In the genomic region with DNA sequence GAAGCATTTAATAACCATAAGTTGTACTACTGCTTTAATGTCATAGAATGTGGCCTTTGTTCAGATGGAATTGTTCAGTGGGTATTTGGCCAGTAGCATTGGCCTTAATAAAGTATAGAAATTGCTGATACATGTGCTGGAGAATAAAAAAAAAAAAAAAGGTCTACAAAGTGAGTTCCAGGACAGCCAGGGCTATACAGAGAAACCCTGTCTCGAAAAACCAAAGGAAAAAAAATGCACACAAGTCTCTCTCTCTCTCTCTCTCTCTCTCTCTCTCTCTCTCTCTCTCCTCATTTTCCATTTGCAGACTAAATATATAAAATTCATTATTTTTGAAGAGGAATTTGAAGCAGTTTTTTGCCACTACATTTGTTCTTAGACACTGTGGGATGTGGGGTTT, we compare ENCODE assay signal across 17 mouse cellular contexts.
DNase-seq lines count a peak whose midpoint lies in the region; ATAC-seq lines count a peak whose summit lies in the region.
"Had no signal": no experiment of that assay in that cellular context is flagged by ENCODE, and none has a peak within 500 bp of the region (broad histone marks: within the 10 kb centered on the region; RNA-seq: fewer than 3 reads in every experiment).

No protein-coding gene starts in this region.

- no peak overlapping the region for H3K9ac ChIP-seq in forebrain, embryonic 14.5 days (ENCODE audit: low read length)
- H3K9ac ChIP-seq in forebrain, embryonic 11.5 days (ENCODE audit: low read length), result no peak overlapping the region
- no peak overlapping the region for H3K9ac ChIP-seq in hindbrain, embryonic 16.5 days (ENCODE audit: low read depth, low read length)
- H3K9ac ChIP-seq in midbrain, embryonic 11.5 days (ENCODE audit: low read length), result no peak overlapping the region
- no peak overlapping the region for H3K9ac ChIP-seq in midbrain, embryonic 16.5 days (ENCODE audit: low read depth, low read length)
- no peak overlapping the region for H3K9ac ChIP-seq in forebrain, embryonic 16.5 days (replicated peaks; ENCODE audit: low read depth, low read length)
- H3K9ac ChIP-seq: embryonic facial prominence, embryonic 12.5 days had no signal

- ATAC-seq in forebrain, embryonic 14.5 days, result peak; percentile 43
- no peak for ATAC-seq in forebrain, embryonic 11.5 days (replicated peaks; ENCODE audit: low FRiP score)
- ATAC-seq in hindbrain, embryonic 16.5 days, result 0 out of 2 replicates have a peak, but pooled peaks have one; percentile 14
- ATAC-seq in midbrain, embryonic 11.5 days (ENCODE audit: low FRiP score), result no peak
- ATAC-seq in midbrain, embryonic 16.5 days, result no peak
- ATAC-seq in forebrain, embryonic 16.5 days, result peak; percentile 27; the same call in 1 of the 2 replicates
- ATAC-seq: inflammation-experienced regulatory T-cells, adult 6 months; intestine, postnatal 0 days had no signal

- H3K27me3 ChIP-seq in forebrain, embryonic 14.5 days (replicated peaks; ENCODE audit: control insufficient read depth, insufficient read depth, low read length), result no peaks in the 10 kb centered on the region
- no peaks in the 10 kb centered on the region for H3K27me3 ChIP-seq in forebrain, embryonic 11.5 days (ENCODE audit: control insufficient read depth, insufficient read depth, low read length)
- no peaks in the 10 kb centered on the region for H3K27me3 ChIP-seq in hindbrain, embryonic 16.5 days (replicated peaks; ENCODE audit: control insufficient read depth, insufficient read depth, low read length)
- H3K27me3 ChIP-seq in hindbrain, embryonic 10.5 days (ENCODE audit: insufficient read depth, poor library complexity, severe bottlenecking), result no peaks in the 10 kb centered on the region
- H3K27me3 ChIP-seq in midbrain, embryonic 11.5 days (ENCODE audit: control insufficient read depth, insufficient read depth, low read length), result no peaks in the 10 kb centered on the region
- H3K27me3 ChIP-seq in midbrain, embryonic 16.5 days (ENCODE audit: control insufficient read depth, insufficient read depth, low read depth, low read length), result no peaks in the 10 kb centered on the region
- H3K27me3 ChIP-seq in forebrain, embryonic 16.5 days (replicated peaks; ENCODE audit: control insufficient read depth, insufficient read depth, low read length), result no peaks in the 10 kb centered on the region
- H3K27me3 ChIP-seq: embryonic facial prominence, embryonic 12.5 days had no signal

- peaks cover 3% of the 10 kb centered on the region; the same call in 1 of the 2 replicates for H3K4me1 ChIP-seq in forebrain, embryonic 14.5 days (ENCODE audit: control insufficient read depth, insufficient read depth, low read length)
- H3K4me1 ChIP-seq in forebrain, embryonic 11.5 days (replicated peaks; ENCODE audit: control insufficient read depth, insufficient read depth, low read length), result no peaks in the 10 kb centered on the region
- H3K4me1 ChIP-seq in hindbrain, embryonic 16.5 days (ENCODE audit: control insufficient read depth, insufficient read depth, low read depth, low read length), result peaks cover 5% of the 10 kb centered on the region; the same call in 1 of the 2 replicates
- no peaks in the 10 kb centered on the region for H3K4me1 ChIP-seq in hindbrain, embryonic 10.5 days (replicated peaks)
- peaks cover 2% of the 10 kb centered on the region; the same call in 1 of the 2 replicates for H3K4me1 ChIP-seq in midbrain, embryonic 11.5 days (ENCODE audit: control insufficient read depth, insufficient read depth, low read length)
- H3K4me1 ChIP-seq in midbrain, embryonic 16.5 days (ENCODE audit: control insufficient read depth, insufficient read depth, low read length), result peaks cover 5% of the 10 kb centered on the region
- peaks cover 6% of the 10 kb centered on the region for H3K4me1 ChIP-seq in forebrain, embryonic 16.5 days (replicated peaks; ENCODE audit: control insufficient read depth, insufficient read depth, low read length)
- H3K4me1 ChIP-seq: embryonic facial prominence, embryonic 12.5 days; heart, embryonic 10.5 days had no signal

- 47% methylated on average over 1 of the region's 1 CpGs for WGBS in forebrain, embryonic 14.5 days
- WGBS in forebrain, embryonic 11.5 days, result 60% methylated on average over 1 of the region's 1 CpGs
- WGBS in hindbrain, embryonic 16.5 days, result 43% methylated on average over 1 of the region's 1 CpGs
- 72% methylated on average over 1 of the region's 1 CpGs for WGBS in hindbrain, embryonic 10.5 days
- WGBS in midbrain, embryonic 11.5 days, result 83% methylated on average over 1 of the region's 1 CpGs
- WGBS in midbrain, embryonic 16.5 days, result 64% methylated on average over 1 of the region's 1 CpGs
- 33% methylated on average over 1 of the region's 1 CpGs for WGBS in forebrain, embryonic 16.5 days

- no peaks in the 10 kb centered on the region for H3K9me3 ChIP-seq in forebrain, embryonic 14.5 days (replicated peaks; ENCODE audit: control insufficient read depth, low read length)
- no peaks in the 10 kb centered on the region for H3K9me3 ChIP-seq in forebrain, embryonic 11.5 days (ENCODE audit: control insufficient read depth, low read length)
- H3K9me3 ChIP-seq in hindbrain, embryonic 16.5 days (ENCODE audit: control insufficient read depth, low read length), result no peaks in the 10 kb centered on the region
- H3K9me3 ChIP-seq in hindbrain, embryonic 10.5 days, result no peaks in the 10 kb centered on the region
- no peaks in the 10 kb centered on the region for H3K9me3 ChIP-seq in midbrain, embryonic 11.5 days (ENCODE audit: control insufficient read depth, low read length)
- no peaks in the 10 kb centered on the region for H3K9me3 ChIP-seq in midbrain, embryonic 16.5 days (replicated peaks; ENCODE audit: control insufficient read depth, low read length, poor library complexity, severe bottlenecking)
- H3K9me3 ChIP-seq in forebrain, embryonic 16.5 days (ENCODE audit: control insufficient read depth, low read length), result no peaks in the 10 kb centered on the region
- H3K9me3 ChIP-seq: embryonic facial prominence, embryonic 12.5 days; heart, embryonic 10.5 days had no signal

- H3K4me2 ChIP-seq in forebrain, embryonic 14.5 days (ENCODE audit: low read length), result no peak overlapping the region
- H3K4me2 ChIP-seq in forebrain, embryonic 11.5 days (ENCODE audit: low read depth, low read length, severe bottlenecking), result no peak overlapping the region
- no peak overlapping the region for H3K4me2 ChIP-seq in hindbrain, embryonic 16.5 days (ENCODE audit: low read length)
- H3K4me2 ChIP-seq in midbrain, embryonic 11.5 days, result no peak overlapping the region
- H3K4me2 ChIP-seq in midbrain, embryonic 16.5 days (ENCODE audit: low read length), result no peak overlapping the region
- H3K4me2 ChIP-seq in forebrain, embryonic 16.5 days (ENCODE audit: low read length), result no peak overlapping the region
- H3K4me2 ChIP-seq: embryonic facial prominence, embryonic 12.5 days had no signal

- no peak overlapping the region for H3K4me3 ChIP-seq in forebrain, embryonic 14.5 days (ENCODE audit: low read depth, low read length)
- no peak overlapping the region for H3K4me3 ChIP-seq in forebrain, embryonic 11.5 days (ENCODE audit: low read depth, low read length)
- no peak overlapping the region for H3K4me3 ChIP-seq in hindbrain, embryonic 16.5 days (ENCODE audit: low read length)
- no peak overlapping the region for H3K4me3 ChIP-seq in hindbrain, embryonic 10.5 days
- no peak overlapping the region for H3K4me3 ChIP-seq in midbrain, embryonic 11.5 days (ENCODE audit: low read depth, low read length)
- no peak overlapping the region for H3K4me3 ChIP-seq in midbrain, embryonic 16.5 days (ENCODE audit: low read depth, low read length)
- H3K4me3 ChIP-seq in forebrain, embryonic 16.5 days (replicated peaks; ENCODE audit: low read length), result no peak overlapping the region
- H3K4me3 ChIP-seq: embryonic facial prominence, embryonic 12.5 days; heart, embryonic 10.5 days had no signal

- peak overlapping the region; percentile 11; the same call in 1 of the 2 replicates for H3K27ac ChIP-seq in forebrain, embryonic 14.5 days (ENCODE audit: low read depth, low read length)
- H3K27ac ChIP-seq in forebrain, embryonic 11.5 days (ENCODE audit: low read depth, low read length), result no peak overlapping the region
- no peak overlapping the region for H3K27ac ChIP-seq in hindbrain, embryonic 16.5 days (ENCODE audit: low read depth, low read length)
- H3K27ac ChIP-seq in hindbrain, embryonic 10.5 days, result no peak overlapping the region
- H3K27ac ChIP-seq in midbrain, embryonic 11.5 days (ENCODE audit: low read depth, low read length), result no peak overlapping the region
- no peak overlapping the region for H3K27ac ChIP-seq in midbrain, embryonic 16.5 days (ENCODE audit: low read length)
- H3K27ac ChIP-seq in forebrain, embryonic 16.5 days (ENCODE audit: low read length), result peak overlapping the region; percentile 49
- H3K27ac ChIP-seq: embryonic facial prominence, embryonic 12.5 days; heart, embryonic 10.5 days had no signal

- no peaks in the 10 kb centered on the region for H3K36me3 ChIP-seq in forebrain, embryonic 14.5 days (ENCODE audit: control insufficient read depth, insufficient read depth, low read length)
- H3K36me3 ChIP-seq in forebrain, embryonic 11.5 days (ENCODE audit: control insufficient read depth, insufficient read depth, low read length), result no peaks in the 10 kb centered on the region
- H3K36me3 ChIP-seq in hindbrain, embryonic 16.5 days (ENCODE audit: control insufficient read depth, insufficient read depth, low read length), result no peaks in the 10 kb centered on the region
- no peaks in the 10 kb centered on the region for H3K36me3 ChIP-seq in hindbrain, embryonic 10.5 days
- no peaks in the 10 kb centered on the region for H3K36me3 ChIP-seq in midbrain, embryonic 11.5 days (ENCODE audit: control insufficient read depth, insufficient read depth, low read length)
- H3K36me3 ChIP-seq in midbrain, embryonic 16.5 days (ENCODE audit: control insufficient read depth, insufficient read depth, low read length), result no peaks in the 10 kb centered on the region
- H3K36me3 ChIP-seq in forebrain, embryonic 16.5 days (ENCODE audit: control insufficient read depth, insufficient read depth), result no peaks in the 10 kb centered on the region
- H3K36me3 ChIP-seq: embryonic facial prominence, embryonic 12.5 days; heart, embryonic 10.5 days had no signal

- DNase-seq in forebrain, embryonic 14.5 days (ENCODE audit: low spot score), result peak; percentile 6
- DNase-seq in forebrain, embryonic 11.5 days (ENCODE audit: low spot score), result no peak
- no peak for DNase-seq in hindbrain, embryonic 10.5 days (ENCODE audit: low spot score)
- peak; percentile 35 for DNase-seq in midbrain, embryonic 11.5 days (ENCODE audit: low spot score, missing footprints)
- no peak for DNase-seq in right cerebral cortex, postnatal 25 days
- DNase-seq: adrenal gland, postnatal 10 days; gastrocnemius, postnatal 36 days; heart, adult 11 months; heart, postnatal 10 days; heart, postnatal 4 days had no signal

Comparison
In these comparisons a context has a peak if more than half of its experiments do, and no peak if none do; other contexts are left out.
1. ATAC-seq: peak in forebrain, embryonic 14.5 days (single experiment), hindbrain, embryonic 16.5 days (single experiment) and forebrain, embryonic 16.5 days (single experiment); none in forebrain, embryonic 11.5 days (single experiment), midbrain, embryonic 11.5 days (single experiment) and midbrain, embryonic 16.5 days (single experiment).
2. DNase-seq: peak in forebrain, embryonic 14.5 days (single experiment) and midbrain, embryonic 11.5 days (single experiment); none in forebrain, embryonic 11.5 days (single experiment), hindbrain, embryonic 10.5 days (single experiment) and right cerebral cortex, postnatal 25 days (single experiment).
3. H3K27ac ChIP-seq: peak in forebrain, embryonic 14.5 days (single experiment) and forebrain, embryonic 16.5 days (single experiment); none in forebrain, embryonic 11.5 days (single experiment), hindbrain, embryonic 16.5 days (single experiment), hindbrain, embryonic 10.5 days (single experiment), midbrain, embryonic 11.5 days (single experiment) and midbrain, embryonic 16.5 days (single experiment).